Mouse (Mus musculus): ENCODE data around the gene Bid. TPM values are rescaled to one million over a fixed set of nuclear protein-coding genes. Genes with fewer than 3 reads are reported as not detected.
A peak's percentile ranks its signal among the peaks of the same experiment; 100 is the strongest.

Bid gene
- polyA plus RNA-seq (2015; fragmentation: Nextera tagmentation; extraction: Ambion mirVana), result 72.6 and 78.5 TPM in 2 replicates

GRCm38 (mm10) chr6:120916074-120916971 is at the start of gene Bid:
Gene Bid, minus strand, starts transcription at chr6:120916853.
- DNase-seq (ENCODE audit: low spot score), result peak; percentile 92

- no peak for DNase-seq (ENCODE audit: low spot score)
Measured at GRCm38 (mm10) chr6:120965814-120966213, 49.2 kb upstream of the Bid start.

- no peak for DNase-seq (ENCODE audit: low spot score)
Measured at GRCm38 (mm10) chr6:120964179-120964578, 47.5 kb upstream of the Bid start.

GRCm38 (mm10) chr6:120960338-120961030 is 43.8 kb upstream of the Bid start:
- no peak for DNase-seq (ENCODE audit: low spot score)

GRCm38 (mm10) chr6:120957331-120957730 is 40.7 kb upstream of the Bid start:
- peak; percentile 91 for DNase-seq (ENCODE audit: low spot score)

- peak; percentile 5 for DNase-seq (ENCODE audit: low spot score)
Measured at GRCm38 (mm10) chr6:120956259-120957161, 39.9 kb upstream of the Bid start.

GRCm38 (mm10) chr6:120955215-120955614 is 38.6 kb upstream of the Bid start:
- DNase-seq (ENCODE audit: low spot score), result peak; percentile 70

GRCm38 (mm10) chr6:120954241-120954640 is 37.6 kb upstream of the Bid start:
- no peak for DNase-seq (ENCODE audit: low spot score)

- DNase-seq (ENCODE audit: low spot score), result no peak
Measured at GRCm38 (mm10) chr6:120952475-120952874, 35.8 kb upstream of the Bid start.

GRCm38 (mm10) chr6:120951311-120951710 is 34.7 kb upstream of the Bid start:
- no peak for DNase-seq (ENCODE audit: low spot score)

GRCm38 (mm10) chr6:120945510-120945909 is 28.9 kb upstream of the Bid start:
- no peak for DNase-seq (ENCODE audit: low spot score)

- DNase-seq (ENCODE audit: low spot score), result no peak
Measured at GRCm38 (mm10) chr6:120943964-120944363, 27.3 kb upstream of the Bid start.

- DNase-seq (ENCODE audit: low spot score), result no peak
Measured at GRCm38 (mm10) chr6:120943551-120943950, 26.9 kb upstream of the Bid start.

GRCm38 (mm10) chr6:120943079-120943478 is 26.4 kb upstream of the Bid start:
- no peak for DNase-seq (ENCODE audit: low spot score)

- DNase-seq (ENCODE audit: low spot score), result no peak
Measured at GRCm38 (mm10) chr6:120941575-120941974, 24.9 kb upstream of the Bid start.

- no peak for DNase-seq (ENCODE audit: low spot score)
Measured at GRCm38 (mm10) chr6:120941084-120941481, 24.4 kb upstream of the Bid start.

GRCm38 (mm10) chr6:120940446-120941083 is 23.9 kb upstream of the Bid start:
- DNase-seq (ENCODE audit: low spot score), result peak; percentile 9

GRCm38 (mm10) chr6:120939783-120940182 is 23.1 kb upstream of the Bid start:
- DNase-seq (ENCODE audit: low spot score), result no peak

GRCm38 (mm10) chr6:120938763-120939450 is 22.3 kb upstream of the Bid start:
- no peak for DNase-seq (ENCODE audit: low spot score)

GRCm38 (mm10) chr6:120937999-120938608 is 21.5 kb upstream of the Bid start:
- DNase-seq (ENCODE audit: low spot score), result peak; percentile 11

All from thymus, postnatal 0 days (tissue).